8 mouse cellular contexts compared by ENCODE assay signal in the genomic region with DNA sequence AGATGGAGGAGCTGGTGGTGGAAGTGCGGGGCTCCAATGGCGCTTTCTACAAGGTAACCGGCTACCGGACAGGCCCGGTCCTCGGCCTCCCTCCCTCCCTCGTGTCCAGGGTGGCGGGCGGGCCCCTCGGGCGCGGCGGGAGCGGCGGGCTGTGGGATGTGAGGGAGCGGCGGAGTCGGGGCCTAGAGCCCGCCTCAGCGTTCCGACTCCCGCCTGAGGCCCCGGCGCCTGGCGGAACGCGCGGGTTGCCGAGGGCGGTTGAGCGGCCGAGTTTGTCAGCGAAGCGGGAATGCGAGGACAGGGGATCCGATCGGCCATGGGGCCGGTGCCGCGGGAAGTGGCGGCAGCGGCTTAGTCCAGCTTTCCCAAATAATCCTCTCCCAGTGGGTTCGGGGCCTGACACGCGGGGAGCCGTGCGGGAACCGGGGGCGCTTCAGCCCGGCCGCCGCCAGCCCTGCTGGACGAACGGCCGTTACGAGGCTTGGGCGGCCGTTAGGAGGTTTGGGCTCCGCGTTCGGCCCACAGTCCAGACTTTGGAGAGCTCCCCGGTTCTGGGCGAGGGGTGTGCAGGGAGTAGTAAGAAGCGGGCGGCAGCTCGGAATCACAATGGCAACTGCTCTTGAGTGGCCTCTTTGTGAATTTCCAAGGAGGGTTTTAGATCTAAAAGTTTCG. TPM values are rescaled to one million over a fixed set of nuclear protein-coding genes. Genes with fewer than 3 reads are reported as not detected.
DNase-seq lines count a peak whose midpoint lies in the region; ATAC-seq and TF ChIP-seq lines count a peak whose summit lies in the region.

No protein-coding gene starts in this region.

- no peaks in the 10 kb centered on the region for H3K36me3 ChIP-seq in forebrain, embryonic 14.5 days (ENCODE audit: control insufficient read depth, insufficient read depth, low read length)
- H3K36me3 ChIP-seq in intestine, postnatal 0 days (ENCODE audit: control insufficient read depth, insufficient read depth) = no peaks in the 10 kb centered on the region
- H3K36me3 ChIP-seq in lung, embryonic 16.5 days (ENCODE audit: control insufficient read depth, insufficient read depth, low read length) = no peaks in the 10 kb centered on the region
- no peaks in the 10 kb centered on the region for H3K36me3 ChIP-seq in small intestine, adult 2 months (ENCODE audit: control insufficient read depth, insufficient read depth, low read length)

- H3K9ac ChIP-seq in forebrain, embryonic 14.5 days (ENCODE audit: low read length) = peak overlapping the region; percentile 83
- H3K9ac ChIP-seq in intestine, postnatal 0 days (ENCODE audit: low read depth, low read length) = peak overlapping the region; percentile 75
- peak overlapping the region; percentile 88 for H3K9ac ChIP-seq in lung, embryonic 16.5 days (ENCODE audit: low read length)

- no peaks in the 10 kb centered on the region for H3K9me3 ChIP-seq in forebrain, embryonic 14.5 days (replicated peaks; ENCODE audit: control insufficient read depth, low read length)
- no peaks in the 10 kb centered on the region for H3K9me3 ChIP-seq in intestine, postnatal 0 days (ENCODE audit: control insufficient read depth)
- no peaks in the 10 kb centered on the region for H3K9me3 ChIP-seq in lung, embryonic 16.5 days (ENCODE audit: control insufficient read depth, low read length)

- peak; percentile 3 for DNase-seq in gastrocnemius, adult 18-20 months (ENCODE audit: low spot score)
- no peak for DNase-seq in gastrocnemius, postnatal 25 days
- DNase-seq in A20 (ENCODE audit: low read depth, low spot score) = peak; percentile 56
- DNase-seq in adrenal gland, postnatal 25 days = peak; percentile 48
- no peak for DNase-seq in forebrain, embryonic 14.5 days (ENCODE audit: low spot score)

- no peaks in the 10 kb centered on the region for H3K4me1 ChIP-seq in forebrain, embryonic 14.5 days (ENCODE audit: control insufficient read depth, insufficient read depth, low read length)
- H3K4me1 ChIP-seq in intestine, postnatal 0 days (replicated peaks; ENCODE audit: control insufficient read depth, insufficient read depth, low read length) = no peaks in the 10 kb centered on the region
- no peaks in the 10 kb centered on the region for H3K4me1 ChIP-seq in lung, embryonic 16.5 days (replicated peaks; ENCODE audit: control insufficient read depth, insufficient read depth, low read length)
- no peaks in the 10 kb centered on the region for H3K4me1 ChIP-seq in small intestine, adult 2 months (ENCODE audit: control insufficient read depth, insufficient read depth, insufficient read length, low read length)

- WGBS in forebrain, embryonic 14.5 days = 26% methylated on average over 65 of the region's 67 CpGs
- WGBS in intestine, postnatal 0 days = 20% methylated on average over 61 of the region's 67 CpGs
- WGBS in lung, embryonic 16.5 days = 20% methylated on average over 47 of the region's 67 CpGs
- WGBS in small intestine, adult 2 months = 14% methylated on average over 65 of the region's 67 CpGs

- H3K27ac ChIP-seq in forebrain, embryonic 14.5 days (ENCODE audit: low read depth, low read length) = peak overlapping the region; percentile 91
- peak overlapping the region; percentile 95 for H3K27ac ChIP-seq in intestine, postnatal 0 days (ENCODE audit: low read depth, low read length)
- H3K27ac ChIP-seq in lung, embryonic 16.5 days (ENCODE audit: low read length) = peak overlapping the region; percentile 90
- peak overlapping the region; percentile 78 for H3K27ac ChIP-seq in small intestine, adult 2 months (ENCODE audit: insufficient read depth, low read depth, low read length)

- H3K4me2 ChIP-seq in forebrain, embryonic 14.5 days (ENCODE audit: low read length) = peak overlapping the region; percentile 47
- H3K4me2 ChIP-seq in intestine, postnatal 0 days (replicated peaks; ENCODE audit: low read depth) = peak overlapping the region; percentile 61
- H3K4me2 ChIP-seq in lung, embryonic 16.5 days (ENCODE audit: low read depth, low read length) = peak overlapping the region; percentile 50

- H3K4me3 ChIP-seq in forebrain, embryonic 14.5 days (ENCODE audit: low read depth, low read length) = peak overlapping the region; percentile 58
- peak overlapping the region; percentile 53 for H3K4me3 ChIP-seq in intestine, postnatal 0 days (ENCODE audit: low read depth, low read length)
- H3K4me3 ChIP-seq in lung, embryonic 16.5 days (ENCODE audit: low read length) = peak overlapping the region; percentile 70
- peak overlapping the region; percentile 99 for H3K4me3 ChIP-seq in small intestine, adult 2 months (ENCODE audit: low read depth, low read length)

- TF ChIP-seq CTCF in intestine, postnatal 0 days (IDR thresholded peaks at IDR 0.05; ENCODE audit: low read depth) = no peak
- no peak for TF ChIP-seq CTCF in small intestine, adult 2 months (IDR thresholded peaks at IDR 0.05; ENCODE audit: extremely low read depth, insufficient read length, insufficient replicate concordance, low read depth, low read length)

- H3K27me3 ChIP-seq in forebrain, embryonic 14.5 days (replicated peaks; ENCODE audit: control insufficient read depth, insufficient read depth, low read length) = no peaks in the 10 kb centered on the region
- no peaks in the 10 kb centered on the region for H3K27me3 ChIP-seq in intestine, postnatal 0 days (replicated peaks; ENCODE audit: control insufficient read depth, insufficient read depth, low read length)
- no peaks in the 10 kb centered on the region for H3K27me3 ChIP-seq in lung, embryonic 16.5 days (ENCODE audit: control insufficient read depth, insufficient read depth, low read depth, low read length)
- no peaks in the 10 kb centered on the region for H3K27me3 ChIP-seq in small intestine, adult 2 months (ENCODE audit: control insufficient read depth, insufficient read depth, low read length)

- ATAC-seq in forebrain, embryonic 14.5 days = no peak; the same call in none of the 2 replicates
- ATAC-seq in intestine, postnatal 0 days = peak; percentile 74
- ATAC-seq in lung, embryonic 16.5 days (ENCODE audit: low read depth) = peak; percentile 69

- no peak for TF ChIP-seq POLR2A in small intestine, adult 2 months (IDR thresholded peaks at IDR 0.05; ENCODE audit: low read depth, low read length)

RNA-seq across cellular contexts. Expression of a gene that starts 0.6 kb away (rescaled TPM):
- 1 to 10 TPM; 4.9 to 7.6 TPM for total RNA-seq in gastrocnemius, adult 18-20 months (2021)
- 10 to 100 TPM in 1 of 2 experiments, 1 to 10 TPM in 1; 7.2 to 11.5 TPM for total RNA-seq in gastrocnemius, postnatal 25 days (2021)
- total RNA-seq in adrenal gland, postnatal 25 days (2021) = 47.8 and 54.4 TPM in 2 replicates
- 35.9 and 47.0 TPM in 2 replicates for polyA plus RNA-seq in forebrain, embryonic 14.5 days (2014; fragmentation: Nextera tagmentation; extraction: Ambion mirVana)
- polyA plus RNA-seq in intestine, postnatal 0 days (2015; fragmentation: Nextera tagmentation; extraction: Ambion mirVana) = 21.2 and 22.9 TPM in 2 replicates
- 52.4 and 53.5 TPM in 2 replicates for polyA plus RNA-seq in lung, embryonic 16.5 days (2015; fragmentation: Nextera tagmentation; extraction: Ambion mirVana)
- 2.1 and 7.5 TPM in 2 replicates for polyA plus RNA-seq in small intestine, adult 2 months (2012; rRNA removed)

Comparison
In these comparisons a context has a peak if more than half of its experiments do, and no peak if none do; other contexts are left out.
1. DNase-seq: peak in gastrocnemius, adult 18-20 months (single experiment), A20 (single experiment) and adrenal gland, postnatal 25 days (single experiment); none in gastrocnemius, postnatal 25 days (single experiment) and forebrain, embryonic 14.5 days (single experiment).
2. Peak in every context shown above with its lines, with median percentiles within 50 percentile points of each other: H3K27ac ChIP-seq, H3K4me2 ChIP-seq, H3K4me3 ChIP-seq and H3K9ac ChIP-seq.